Mouse (Mus musculus) gastrocnemius, adult 18-20 months (tissue): Measurements from ENCODE around the gene Hdac10. TPM values are rescaled to one million over a fixed set of nuclear protein-coding genes. Genes with fewer than 3 reads are reported as not detected.
A peak's percentile ranks its signal among the peaks of the same experiment; 100 is the strongest.

Experiments used
- DNase-seq: peaks from one replicate; pipeline ENCODE4 v3.0.0; 2021; ENCODE audit warnings: low spot score
- total RNA-seq, 2 experiments: library from RNA; stranded (reverse); gene quantifications; 2 replicates each; pipeline ENCODE4 v1.2.3; 2021

Gene Hdac10
- total RNA-seq, 2 experiments from 2014 or later: 5.7 to 5.9 TPM

DNA sequence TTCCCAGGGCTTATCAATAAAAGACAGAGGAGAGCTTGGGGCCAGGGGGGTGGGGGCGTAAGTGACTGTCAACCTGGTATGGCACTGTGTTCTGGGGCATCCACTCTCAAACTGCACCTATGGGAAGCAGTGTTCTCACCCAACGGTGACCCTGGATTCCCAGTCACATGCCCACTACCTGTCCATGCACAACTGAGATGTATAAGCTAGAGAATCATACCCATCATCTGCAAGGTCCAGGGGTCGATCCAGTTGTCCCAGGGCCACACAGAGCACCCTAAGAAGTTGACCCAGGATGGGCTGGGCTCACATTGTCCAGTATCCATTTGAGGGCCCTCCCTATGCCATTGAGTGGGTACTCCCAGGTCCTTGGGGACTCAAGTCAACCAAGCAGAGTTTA, 4.2 kb downstream of the Hdac10 start:
- no peak for DNase-seq

- no peak for DNase-seq
Measured at GRCm38 (mm10) chr15:89123595-89123994, 4.9 kb downstream of the Hdac10 start.

GRCm38 (mm10) chr15:89122649-89123366, 5.7 kb downstream of the Hdac10 start, which contains the start of gene Tubgcp6:
TSS of gene Tubgcp6 (minus strand) at chr15:89123112.
- DNase-seq: peak; percentile 95

- DNase-seq: no peak
Measured at GRCm38 (mm10) chr15:89118007-89118406, 10.5 kb downstream of the Hdac10 start.

DNA sequence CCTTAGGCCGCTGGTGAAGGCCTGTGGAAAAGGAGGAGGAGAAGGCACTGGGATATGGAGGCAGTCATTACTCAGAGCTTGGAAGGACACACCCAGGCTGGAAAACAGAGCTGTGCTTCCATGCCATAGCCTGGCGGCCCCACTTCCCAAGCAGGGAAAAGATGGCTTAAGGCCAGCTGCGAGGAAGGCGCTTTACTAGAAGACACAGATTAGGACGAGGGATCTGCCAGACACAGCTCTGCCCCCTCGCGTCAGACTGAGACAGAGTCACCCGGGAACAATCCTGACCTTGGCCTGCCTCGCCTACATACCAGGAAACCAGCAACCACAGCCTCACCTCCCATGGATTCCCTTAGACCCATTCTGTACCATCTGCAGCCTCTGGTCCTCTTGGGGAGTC, 18.4 kb downstream of the Hdac10 start:
- DNase-seq: no peak

DNA sequence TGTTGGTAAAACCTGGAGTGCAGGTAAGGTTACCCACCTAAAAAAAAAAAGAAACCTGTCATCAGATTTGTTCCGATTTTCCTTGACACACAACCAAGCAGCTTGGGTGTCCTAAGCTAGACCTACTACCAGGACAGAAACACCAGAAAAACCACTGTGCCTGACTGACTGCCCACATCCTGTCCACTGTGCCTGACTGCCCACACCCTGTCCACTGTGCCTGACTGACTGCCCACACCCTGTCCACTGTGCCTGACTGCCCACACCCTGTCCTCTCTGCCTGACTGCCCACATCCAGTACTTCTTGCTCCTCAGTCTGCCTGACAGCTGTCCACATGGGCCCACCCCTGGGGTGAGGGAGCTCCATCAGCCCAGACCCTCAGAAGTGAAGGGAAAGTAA, 21.5 kb downstream of the Hdac10 start:
- DNase-seq: no peak

- DNase-seq: no peak
Measured at GRCm38 (mm10) chr15:89106073-89106472, 22.4 kb downstream of the Hdac10 start.

DNA sequence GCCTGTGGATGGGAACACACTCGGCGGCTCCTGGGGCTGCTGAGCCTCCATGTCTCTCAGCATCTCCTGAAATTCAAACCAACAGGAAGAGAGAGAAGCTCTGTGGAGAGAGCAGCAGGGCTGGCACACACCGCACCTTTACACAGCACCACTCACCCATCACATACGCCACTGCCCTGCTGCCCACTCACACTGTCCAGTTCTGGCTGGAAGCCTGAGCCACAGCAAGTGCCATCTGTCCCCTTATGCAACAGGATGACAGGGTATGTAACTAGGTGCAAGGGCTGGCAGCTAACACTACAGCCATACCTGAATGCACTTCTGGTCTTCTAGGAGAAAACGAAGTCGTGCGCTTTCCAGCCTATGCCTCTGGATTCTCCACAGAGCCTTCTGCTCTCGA, 24.1 kb downstream of the Hdac10 start:
- DNase-seq: no peak

DNA sequence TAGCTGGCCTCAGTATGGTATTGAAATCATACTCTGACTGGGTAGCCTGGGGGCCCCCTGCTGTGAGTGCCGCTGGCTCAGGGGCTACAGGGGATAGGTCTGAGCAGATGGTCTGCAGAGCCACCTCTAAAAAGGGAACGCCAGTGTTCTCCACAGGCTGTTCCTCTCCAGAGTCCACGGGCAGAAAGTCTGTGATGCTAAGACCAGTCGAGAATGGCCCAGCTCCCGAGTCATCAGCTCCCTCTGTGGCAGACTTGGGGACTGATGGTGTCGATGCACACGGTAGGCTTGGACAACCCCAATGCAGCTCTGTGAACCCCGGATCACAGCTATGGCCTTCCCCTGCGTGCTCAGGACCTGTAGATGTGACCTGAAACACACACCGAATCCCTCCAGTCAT, 24.6 kb downstream of the Hdac10 start:
- DNase-seq: no peak

GRCm38 (mm10) chr15:89102646-89103045, 25.9 kb downstream of the Hdac10 start:
- DNase-seq: no peak

GRCm38 (mm10) chr15:89100823-89101222, 27.7 kb downstream of the Hdac10 start:
- no peak for DNase-seq

DNA sequence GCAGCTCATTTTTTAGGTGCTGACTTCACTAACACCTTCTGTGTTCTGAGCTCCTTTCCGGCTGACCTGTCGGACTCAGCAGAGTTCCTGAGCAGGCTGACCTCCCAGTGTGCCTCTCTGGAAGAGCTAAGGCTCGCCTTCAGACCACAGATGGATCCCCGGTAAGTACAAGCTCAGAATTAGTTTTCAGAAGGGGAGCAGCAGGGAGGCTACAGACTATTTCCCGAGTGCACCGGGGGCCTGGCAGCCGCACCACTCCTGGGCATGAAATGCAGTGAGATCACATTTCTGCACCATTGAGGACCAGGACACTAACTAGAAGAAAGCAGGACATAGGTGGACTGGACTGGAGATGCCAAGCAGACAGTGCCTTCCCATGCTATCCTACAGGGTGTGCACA, 29.9 kb downstream of the Hdac10 start:
- DNase-seq: no peak

DNA sequence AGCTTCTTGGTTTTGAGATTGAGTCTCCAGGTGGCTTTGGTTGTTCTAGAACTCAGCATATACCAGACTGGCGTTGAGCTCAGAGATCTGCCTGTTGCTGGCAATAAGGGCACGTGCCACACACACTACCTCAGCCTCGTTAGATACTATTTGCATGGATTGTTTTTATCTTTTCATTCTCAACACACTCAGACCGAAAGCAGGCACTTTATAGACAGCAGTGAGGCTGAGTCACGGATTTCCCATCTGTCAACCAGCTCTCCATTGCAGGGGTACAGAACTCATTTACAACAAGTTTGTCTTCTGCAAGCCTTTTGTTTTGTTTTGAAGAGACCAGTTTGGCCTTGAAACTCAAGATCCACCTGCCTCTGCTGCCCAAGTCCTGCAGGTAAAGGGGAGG, 31.1 kb downstream of the Hdac10 start:
- DNase-seq: no peak

- DNase-seq: no peak
Measured at GRCm38 (mm10) chr15:89092181-89092580, 36.3 kb downstream of the Hdac10 start.

GRCm38 (mm10) chr15:89090662-89091061, 37.8 kb downstream of the Hdac10 start:
- DNase-seq: no peak

DNA sequence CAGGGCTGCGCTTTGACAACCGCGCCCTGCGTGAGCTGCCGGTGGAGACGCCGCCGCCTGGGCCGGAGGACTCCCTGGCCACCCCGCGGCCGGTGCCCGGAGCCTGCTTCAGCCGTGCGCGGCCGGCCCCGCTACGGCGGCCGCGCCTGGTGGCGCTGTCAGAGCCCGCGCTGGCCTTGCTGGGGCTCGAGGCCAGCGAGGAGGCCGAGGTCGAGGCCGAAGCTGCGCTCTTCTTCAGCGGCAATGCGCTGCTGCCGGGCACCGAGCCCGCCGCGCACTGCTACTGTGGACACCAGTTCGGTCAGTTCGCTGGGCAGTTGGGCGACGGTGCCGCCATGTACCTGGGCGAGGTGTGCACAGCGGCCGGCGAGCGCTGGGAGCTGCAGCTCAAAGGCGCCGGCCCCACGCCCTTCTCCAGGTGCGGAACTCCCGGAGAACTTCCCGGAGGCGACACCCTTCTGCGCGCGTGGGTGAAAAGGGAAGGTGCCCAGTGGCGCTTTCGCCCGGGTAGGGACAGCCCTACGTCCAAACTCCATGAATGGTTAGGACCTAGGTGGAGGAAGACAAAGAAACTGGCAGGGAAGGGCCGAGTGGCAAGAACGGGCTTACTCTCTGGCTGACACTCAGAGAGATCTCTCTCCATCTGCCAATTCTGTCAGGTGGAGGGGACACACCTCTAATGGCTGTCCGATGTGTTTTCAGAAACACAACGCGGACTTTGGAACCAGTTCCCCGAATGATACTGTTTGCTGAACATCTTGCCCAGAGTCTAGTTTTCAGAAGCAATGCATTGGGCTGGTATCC, 39.0 kb downstream of the Hdac10 start:
- peak; percentile 17 for DNase-seq

DNA sequence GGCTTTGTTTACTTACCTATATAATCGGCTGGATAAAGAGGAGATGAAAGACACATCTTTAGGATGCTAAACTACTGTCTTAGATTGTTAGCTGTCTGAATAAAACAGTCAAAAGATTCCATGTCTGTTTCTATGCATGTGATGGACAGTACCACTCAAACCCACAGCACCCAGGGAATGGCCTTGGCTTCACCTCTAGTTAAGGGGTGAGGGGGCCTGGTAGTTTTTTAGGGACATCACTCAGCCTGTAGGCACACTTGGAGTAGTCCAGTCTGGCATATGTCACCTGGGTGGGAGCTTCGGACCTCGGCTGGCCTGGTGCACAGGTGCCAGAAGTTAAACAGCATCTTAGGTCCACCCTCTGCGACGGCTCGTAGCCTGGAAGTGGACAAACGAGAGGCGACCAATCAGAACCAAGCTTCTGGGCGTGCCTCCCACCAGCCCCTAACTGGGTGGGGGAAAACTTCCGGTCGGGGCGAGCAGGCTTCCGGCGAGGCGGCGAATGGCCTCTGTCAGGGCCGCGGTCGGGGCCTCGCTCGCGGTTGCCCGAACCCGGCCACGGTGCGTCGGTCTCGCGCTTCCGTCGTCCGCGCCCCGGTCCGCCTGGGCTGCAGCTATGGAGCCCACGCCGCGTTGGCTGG, 39.8 kb downstream of the Hdac10 start, which contains the start of gene Selenoo:
TSS of gene Selenoo (plus strand) at position 478 of the 641 bp plus-strand sequence.
- peak; percentile 92 for DNase-seq

DNA sequence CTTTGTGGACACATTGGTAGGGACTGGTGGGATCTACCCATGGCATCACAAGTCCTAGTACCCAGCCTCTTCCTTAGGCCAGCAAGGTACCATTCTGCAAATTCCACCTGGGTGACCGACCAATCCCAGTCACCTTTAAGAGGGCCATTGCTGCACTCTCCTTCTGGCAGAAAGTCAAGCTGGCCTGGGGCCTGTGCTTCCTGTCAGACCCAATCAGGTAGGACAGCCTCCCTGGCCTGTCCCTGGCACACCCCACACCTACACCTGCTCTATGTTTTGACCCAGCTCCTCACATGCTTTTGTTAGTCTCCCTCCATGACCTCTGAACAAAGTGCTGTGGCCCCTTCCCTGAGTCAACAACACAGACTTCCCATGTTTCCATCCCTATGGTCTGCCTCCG, 43.7 kb downstream of the Hdac10 start:
- DNase-seq: no peak

DNA sequence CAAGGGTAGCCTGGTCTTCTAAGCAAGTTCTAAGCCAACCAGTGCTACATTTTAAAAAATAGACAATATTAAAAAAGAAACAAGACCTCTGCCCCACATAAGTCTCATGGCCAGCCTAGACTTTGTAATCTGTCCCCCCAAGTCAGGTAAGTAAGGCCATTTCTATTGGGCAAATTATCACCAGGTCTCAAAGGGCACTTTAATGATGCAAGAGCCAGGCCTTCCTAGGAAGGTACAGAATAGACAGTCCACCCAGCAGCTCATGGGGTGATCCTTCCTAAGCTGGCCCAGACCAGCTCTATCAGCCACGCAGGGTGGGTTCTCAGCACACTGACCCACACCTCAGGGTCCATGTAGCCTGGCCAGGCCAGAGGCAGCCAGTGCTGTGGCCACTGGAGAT, 44.6 kb downstream of the Hdac10 start:
- no peak for DNase-seq

GRCm38 (mm10) chr15:89078208-89078836, 50.2 kb downstream of the Hdac10 start:
- peak; percentile 22 for DNase-seq

GRCm38 (mm10) chr15:89076156-89076731, 52.3 kb downstream of the Hdac10 start:
- peak; percentile 48 for DNase-seq
